Mouse (Mus musculus): Measurements from ENCODE around the gene Gp5. TPM values are rescaled to one million over a fixed set of nuclear protein-coding genes. Genes with fewer than 3 reads are reported as not detected.

The Gp5 gene
- polyA plus RNA-seq, 1 experiment from 2014 or later, result 1.6 TPM

DNA sequence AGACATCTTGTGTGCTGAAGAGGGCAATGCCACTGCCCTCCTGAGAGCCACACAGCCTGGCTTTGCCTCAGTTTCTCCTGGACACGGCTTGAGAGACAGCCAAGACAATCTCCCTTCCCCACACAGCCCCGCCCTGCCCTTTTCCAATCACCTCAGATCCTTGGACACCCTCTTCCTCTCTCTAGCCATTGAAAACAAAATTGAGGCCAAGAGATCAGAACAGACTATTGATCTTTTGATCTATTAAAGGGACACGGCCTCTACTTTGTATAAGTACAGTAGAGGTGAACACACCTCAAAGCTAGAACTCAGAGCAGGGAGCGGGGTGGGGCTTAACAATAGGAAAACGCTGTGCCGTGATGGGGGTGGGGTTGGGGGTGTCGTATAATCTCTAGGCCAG is 52.1 kb downstream of the Gp5 start:
- H3K4me2 ChIP-seq (replicated peaks), result no peak overlapping the region
- 89% methylated on average over 7 of the region's 7 CpGs for WGBS
- no peaks in the 10 kb centered on the region for H3K9me3 ChIP-seq
- H3K36me3 ChIP-seq, result no peaks in the 10 kb centered on the region
- H3K27ac ChIP-seq, result no peak overlapping the region
- no peak overlapping the region for H3K9ac ChIP-seq
- H3K4me1 ChIP-seq, result no peaks in the 10 kb centered on the region
- no peak for ATAC-seq (ENCODE audit: low FRiP score, low read depth)
- H3K4me3 ChIP-seq, result no peak overlapping the region
- H3K27me3 ChIP-seq (replicated peaks), result no peaks in the 10 kb centered on the region

GRCm38 (mm10) chr16:30257718-30258117 is 52.9 kb downstream of the Gp5 start:
- Histone ChIP-seq H3K9ac (no peak overlapping the region), H3K36me3 (no peaks in the 10 kb centered on the region), H3K4me2 (replicated peaks) (no peak overlapping the region), H3K4me3 (no peak overlapping the region), H3K4me1 (no peaks in the 10 kb centered on the region), H3K27ac (no peak overlapping the region), H3K9me3 (no peaks in the 10 kb centered on the region), H3K27me3 (replicated peaks) (no peaks in the 10 kb centered on the region)
- WGBS, result 83% methylated on average over 9 of the region's 9 CpGs
- no peak for ATAC-seq (ENCODE audit: low FRiP score, low read depth)

Other genes starting within 250 kb of the Gp5 start
- gene Hes1, start 246.4 kb downstream of the Gp5 start, polyA plus RNA-seq (2016; fragmentation: Nextera tagmentation; extraction: Ambion mirVana), result 50.5 and 51.1 TPM in 2 replicates
- not detected in 2 replicates for gene Cpn2, start 43.3 kb downstream of the Gp5 start, polyA plus RNA-seq (2016; fragmentation: Nextera tagmentation; extraction: Ambion mirVana)
- gene Lrrc15, start 27.5 kb downstream of the Gp5 start, polyA plus RNA-seq (2016; fragmentation: Nextera tagmentation; extraction: Ambion mirVana), result 0.27 and 0.41 TPM in 2 replicates
- 13.0 and 13.3 TPM in 2 replicates for gene Atp13a3, start 95.2 kb upstream of the Gp5 start, polyA plus RNA-seq (2016; fragmentation: Nextera tagmentation; extraction: Ambion mirVana)
- 60.8 and 61.7 TPM in 2 replicates for gene Tmem44, start 240.1 kb upstream of the Gp5 start, polyA plus RNA-seq (2016; fragmentation: Nextera tagmentation; extraction: Ambion mirVana)

All from neural tube, embryonic 12.5 days (tissue).